Mouse (Mus musculus) layer of hippocampus, adult 6 months (tissue): ENCODE results near the gene Brms1. TPM values are rescaled to one million over a fixed set of nuclear protein-coding genes. Genes with fewer than 3 reads are reported as not detected.

Source experiments
- long read RNA-seq, 2 experiments: library from polyadenylated mRNA; unstranded; transcript quantifications; one replicate each; pipeline ENCODE4 v2.0.0; 2019 to 2020
- polyA plus RNA-seq: library from polyadenylated mRNA; unstranded; fragments of <200 nt; fragmentation: Nextera tagmentation; gene quantifications from 2 replicates; pipeline ENCODE4 v1.2.3, GENCODE M21; 2021

The Brms1 gene
- 27.0 and 31.7 TPM in 2 replicates for polyA plus RNA-seq
- long read RNA-seq, experiment 1, transcript Brms1-201 (10 exons, 1,388 nt) = major isoform, 36 of 39 reads
- long read RNA-seq, experiment 1, partial matches to known transcripts = 0 of 39 reads
- long read RNA-seq, experiment 1, other reads (novel, unspliced or antisense) = 3 of 39 reads
- long read RNA-seq, experiment 2, transcript Brms1-201 (10 exons, 1,388 nt) = major isoform, 63 of 85 reads
- long read RNA-seq, experiment 2, partial matches to known transcripts = 0 of 85 reads
- long read RNA-seq, experiment 2, other reads (novel, unspliced or antisense) = 21 of 85 reads

GRCm38 (mm10) chr19:5040862-5041523 lies at the start of gene Brms1:
Gene Brms1 (plus strand): TSS chr19:5041354.

DNA sequence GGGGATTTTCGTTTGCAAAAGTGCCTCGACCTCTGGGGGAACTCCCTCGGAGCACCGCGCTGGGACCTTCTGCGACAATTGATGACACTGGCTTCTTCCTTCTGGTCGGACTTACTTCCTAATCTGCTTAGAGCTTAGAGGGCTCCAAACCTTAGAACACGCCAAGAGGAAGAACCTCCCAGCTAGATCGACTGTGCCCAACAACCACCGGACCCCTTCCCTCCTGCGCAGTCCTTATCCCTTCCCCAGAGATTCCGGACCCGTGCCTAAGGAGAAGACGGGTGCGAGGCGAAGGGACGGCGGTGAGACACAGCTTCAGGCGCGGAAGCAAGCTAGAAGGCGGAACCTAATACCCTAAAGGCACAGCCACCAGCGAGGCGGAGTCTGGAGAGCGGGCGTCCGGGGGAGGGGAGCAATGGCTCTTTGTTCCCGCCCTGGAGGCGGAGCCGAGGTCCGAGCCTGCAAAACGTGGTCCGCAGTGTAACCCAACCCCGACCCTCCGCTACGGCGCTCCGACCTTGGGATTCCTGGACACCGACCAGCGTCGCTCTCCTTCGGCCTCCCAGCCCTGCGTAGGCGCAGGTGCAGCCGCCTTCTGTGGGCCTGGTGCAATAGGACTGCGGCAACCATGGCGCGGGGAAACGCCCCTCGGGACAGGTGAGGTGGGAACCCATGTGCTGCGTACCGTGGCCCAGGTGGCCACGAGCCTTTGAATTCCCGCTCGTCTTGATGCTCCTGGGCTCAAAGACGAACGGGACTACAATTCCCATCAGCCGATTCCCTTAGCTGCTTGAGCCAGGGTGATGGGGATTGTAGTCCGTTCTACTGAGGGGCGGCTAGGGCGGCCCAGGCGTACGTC lies 17.3 kb upstream of the Brms1 start, which contains the start of gene Slc29a2:
Gene Slc29a2 (plus strand): TSS at position 240 of the 859 bp plus-strand sequence.

DNA sequence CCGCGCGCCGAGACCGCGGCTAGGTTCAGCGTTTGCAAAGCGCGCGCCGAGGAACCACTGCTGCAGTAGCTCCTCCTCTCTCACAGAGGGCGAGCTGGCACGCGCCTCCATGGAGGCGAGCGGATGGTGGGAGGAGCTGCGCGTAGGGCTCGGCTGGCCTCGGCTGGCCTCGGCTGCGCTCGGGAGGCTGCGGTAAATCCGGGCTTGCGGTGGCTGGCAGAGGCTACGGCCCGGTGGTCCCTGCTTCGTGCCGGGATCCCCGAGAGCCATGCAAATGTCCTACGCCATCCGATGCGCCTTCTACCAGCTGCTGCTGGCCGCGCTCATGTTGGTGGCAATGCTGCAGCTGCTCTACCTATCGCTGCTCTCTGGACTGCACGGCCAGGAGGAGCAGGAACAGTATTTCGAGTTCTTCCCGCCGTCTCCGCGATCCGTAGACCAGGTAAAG lies 2.4 kb upstream of the Brms1 start, which contains the start of the genes B4gat1 and AC124502.3:
Gene B4gat1 (plus strand): TSS at position 118 of the 448 bp plus-strand sequence.
Gene AC124502.3 (plus strand): TSS at position 183 of the 448 bp plus-strand sequence.

DNA sequence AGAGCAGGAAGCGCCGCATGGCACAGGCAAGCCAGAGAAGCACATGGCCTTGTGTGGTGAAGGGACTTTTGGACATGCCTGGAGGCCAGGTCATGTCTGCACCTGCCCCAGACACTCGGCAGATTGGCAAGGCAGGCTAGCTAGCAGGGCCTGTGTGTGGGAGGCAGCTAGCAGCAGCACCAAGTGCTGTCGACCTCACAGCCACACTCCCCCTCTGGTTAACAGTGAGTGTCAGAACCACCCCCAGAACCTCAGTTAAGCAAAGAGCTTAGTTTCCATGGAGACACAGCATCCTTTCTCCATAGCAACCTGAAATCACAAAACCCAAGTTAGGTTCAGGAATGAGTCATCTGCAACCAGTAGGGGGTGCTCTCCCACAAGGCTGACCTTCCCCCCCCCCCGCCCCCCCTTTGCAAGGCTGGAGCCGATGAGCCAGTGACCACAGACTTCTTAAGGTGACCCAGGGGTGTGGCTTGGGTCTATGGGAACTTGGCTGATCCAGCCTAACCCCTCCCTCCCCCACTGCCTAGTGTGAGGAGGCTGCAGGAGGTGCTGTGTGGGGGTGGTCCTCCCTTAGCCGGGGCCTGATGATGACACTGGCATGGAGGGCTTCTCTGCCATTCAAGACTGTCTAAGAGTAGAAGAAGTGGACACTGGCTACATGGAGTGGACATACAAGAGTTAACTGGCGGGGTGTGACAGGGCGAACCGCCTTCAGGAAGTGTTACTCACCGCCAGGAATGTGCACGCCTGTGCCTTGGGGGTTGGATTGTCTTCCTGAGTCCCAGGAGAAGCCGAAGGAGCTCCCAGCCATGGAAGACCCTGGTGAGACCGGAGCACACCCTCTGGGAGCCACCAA lies 9.1 kb downstream of the Brms1 start, which contains the start of gene Rin1:
Gene Rin1 (plus strand): TSS at position 435 of the 859 bp plus-strand sequence.

DNA sequence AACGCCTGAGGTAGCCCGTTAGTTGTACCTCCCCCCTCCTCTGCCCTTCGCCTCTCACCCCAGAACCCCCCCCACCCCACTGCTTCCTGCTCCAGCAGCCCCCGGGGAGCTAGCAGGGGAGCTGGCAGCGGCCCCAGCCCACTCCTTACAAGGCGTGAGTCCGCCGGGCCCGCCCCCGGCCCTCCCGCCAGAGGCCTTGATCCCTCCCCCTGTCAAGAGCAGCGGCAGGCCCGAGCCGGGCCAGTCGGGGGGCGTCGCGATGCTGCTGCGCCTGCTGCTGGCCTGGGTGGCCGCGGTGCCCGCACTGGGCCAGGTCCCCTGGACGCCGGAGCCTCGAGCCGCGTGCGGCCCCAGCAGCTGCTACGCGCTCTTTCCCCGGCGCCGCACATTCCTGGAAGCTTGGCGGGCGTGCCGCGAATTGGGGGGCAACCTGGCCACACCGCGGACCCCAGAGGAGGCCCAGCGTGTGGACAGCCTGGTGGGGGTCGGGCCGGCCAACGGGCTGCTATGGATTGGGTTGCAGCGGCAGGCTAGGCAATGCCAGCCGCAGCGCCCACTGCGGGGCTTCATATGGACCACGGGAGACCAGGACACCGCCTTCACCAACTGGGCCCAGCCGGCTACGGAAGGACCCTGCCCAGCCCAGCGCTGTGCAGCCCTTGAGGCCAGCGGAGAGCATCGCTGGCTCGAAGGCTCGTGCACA lies 26.9 kb downstream of the Brms1 start, which contains the start of gene Cd248:
Gene Cd248 (plus strand): TSS at position 212 of the 703 bp plus-strand sequence.

GRCm38 (mm10) chr19:5085145-5085863 lies 44.1 kb downstream of the Brms1 start, which contains the start of gene Tmem151a:
Gene Tmem151a (minus strand): TSS chr19:5085531.

GRCm38 (mm10) chr19:5087884-5088728 lies 47.0 kb downstream of the Brms1 start, which contains the start of gene Yif1a:
Gene Yif1a (plus strand): TSS chr19:5088538.

DNA sequence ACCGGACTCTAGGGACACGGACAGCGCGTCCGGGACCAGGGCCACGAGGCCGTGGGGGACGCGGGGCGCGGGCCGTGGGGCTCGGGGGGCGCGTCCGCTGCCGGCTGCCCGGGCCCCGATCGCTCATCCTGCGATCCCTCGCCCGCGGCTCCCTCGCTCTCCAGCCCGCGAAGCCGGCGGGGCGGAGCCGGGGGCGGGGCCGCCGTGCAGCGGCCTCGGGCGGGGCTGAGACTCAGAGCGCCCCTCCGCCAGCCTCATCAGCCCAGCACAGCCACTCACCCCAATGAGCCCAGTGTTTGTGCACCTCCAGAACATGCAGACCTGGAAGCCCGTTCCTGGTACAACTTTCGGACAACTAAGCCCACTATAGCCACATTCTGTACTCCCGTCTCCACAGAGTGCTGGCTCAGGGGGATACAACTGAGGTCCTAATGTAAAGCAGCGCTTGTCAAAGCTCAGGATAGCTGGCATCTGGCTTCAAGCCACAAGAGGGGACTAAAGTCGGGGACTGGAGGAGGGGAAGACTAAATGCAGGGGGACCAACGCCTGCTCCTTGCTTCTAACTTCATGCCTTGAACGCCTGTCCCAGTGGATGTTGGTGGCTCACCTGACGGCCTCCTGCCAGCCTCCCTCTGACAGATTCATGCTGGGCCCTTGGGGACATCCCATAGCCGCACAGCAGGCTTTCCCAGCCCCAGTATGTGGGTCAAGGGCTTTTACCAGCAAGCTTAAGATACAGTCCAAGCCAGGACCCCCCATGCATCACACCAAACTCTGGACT lies 57.4 kb downstream of the Brms1 start, which contains the start of gene Cnih2:
Gene Cnih2 (minus strand): TSS at position 159 of the 781 bp plus-strand sequence.

Other genes with a start within 250 kb of the Brms1 start
- gene Rbm4, start 247.5 kb upstream of the Brms1 start, polyA plus RNA-seq = 25.9 and 31.1 TPM in 2 replicates
- gene Gm21992, start 229.7 kb upstream of the Brms1 start, polyA plus RNA-seq = 6.4 and 9.5 TPM in 2 replicates
- 8.9 and 10.8 TPM in 2 replicates for gene Rbm14, start 229.7 kb upstream of the Brms1 start, polyA plus RNA-seq
- 41.3 and 45.9 TPM in 2 replicates for gene Ccs, start 202.0 kb upstream of the Brms1 start, polyA plus RNA-seq
- 1.6 and 1.7 TPM in 2 replicates for gene Ccdc87, start 202.0 kb upstream of the Brms1 start, polyA plus RNA-seq
- gene Ctsf, start 186.2 kb upstream of the Brms1 start, polyA plus RNA-seq = 112 TPM in 2 replicates
- gene Actn3, start 163.4 kb upstream of the Brms1 start, polyA plus RNA-seq = 0.69 and 1.2 TPM in 2 replicates
- 9.4 and 11.3 TPM in 2 replicates for gene Zdhhc24, start 162.7 kb upstream of the Brms1 start, polyA plus RNA-seq
- gene Bbs1, start 134.7 kb upstream of the Brms1 start, polyA plus RNA-seq = 10.9 and 14.6 TPM in 2 replicates
- 20.4 and 22.2 TPM in 2 replicates for gene Dpp3, start 113.1 kb upstream of the Brms1 start, polyA plus RNA-seq
- 7.8 and 8.6 TPM in 2 replicates for gene Peli3, start 98.2 kb upstream of the Brms1 start, polyA plus RNA-seq
- 144 and 145 TPM in 2 replicates for gene Mrpl11, start 79.2 kb upstream of the Brms1 start, polyA plus RNA-seq
- gene Npas4, start 51.0 kb upstream of the Brms1 start, polyA plus RNA-seq = 5.2 and 8.9 TPM in 2 replicates
- gene Slc29a2, start 17.5 kb upstream of the Brms1 start, polyA plus RNA-seq = 8.2 and 8.5 TPM in 2 replicates
- 149 and 162 TPM in 2 replicates for gene B4gat1, start 2.5 kb upstream of the Brms1 start, polyA plus RNA-seq
- 2.2 and 2.6 TPM in 2 replicates for gene AC124502.3, start 2.5 kb upstream of the Brms1 start, polyA plus RNA-seq
- gene Rin1, start 9.1 kb downstream of the Brms1 start, polyA plus RNA-seq = 21.3 TPM in 2 replicates
- 2.0 and 3.4 TPM in 2 replicates for gene Cd248, start 26.7 kb downstream of the Brms1 start, polyA plus RNA-seq
- 118 and 149 TPM in 2 replicates for gene Tmem151a, start 44.2 kb downstream of the Brms1 start, polyA plus RNA-seq
- 46.2 and 52.4 TPM in 2 replicates for gene Yif1a, start 47.2 kb downstream of the Brms1 start, polyA plus RNA-seq
- gene Cnih2, start 57.2 kb downstream of the Brms1 start, polyA plus RNA-seq = 84.4 and 102 TPM in 2 replicates
- gene Rab1b, start 65.7 kb downstream of the Brms1 start, polyA plus RNA-seq = 152 and 166 TPM in 2 replicates
- gene Klc2, start 77.2 kb downstream of the Brms1 start, polyA plus RNA-seq = 12.8 and 13.5 TPM in 2 replicates
- gene Pacs1, start 231.8 kb downstream of the Brms1 start, polyA plus RNA-seq = 25.5 and 25.8 TPM in 2 replicates